Mouse (Mus musculus) small intestine, adult 2 months (tissue): ENCODE measurements around the gene Mansc1. TPM values are rescaled to one million over a fixed set of nuclear protein-coding genes. Genes with fewer than 3 reads are reported as not detected.
"Not testable (repeated sequence)": the region's sequence is repeated elsewhere in the genome, so short reads cannot be mapped to it uniquely, and the experiment has no call there.

ENCODE experiments used
- H3K27ac ChIP-seq: fragments of 200-500 bp; 2 replicates; pipeline ENCODE4 v1.5.1; 2012; ENCODE audit warnings: low read depth, low read length, control low read depth, inconsistent platforms; ENCODE audit not compliant: insufficient read depth
- H3K27me3 ChIP-seq: fragments of 200-500 bp; 2 replicates; pipeline ENCODE4 v1.6.1; 2012; ENCODE audit warnings: mild to moderate bottlenecking, moderate library complexity, low read length, inconsistent platforms; ENCODE audit not compliant: control insufficient read depth, insufficient read depth
- H3K36me3 ChIP-seq: fragments of 200-500 bp; 2 replicates; pipeline ENCODE4 v1.6.1; 2012; ENCODE audit warnings: mild to moderate bottlenecking, low read length, control low read depth, inconsistent platforms; ENCODE audit not compliant: control insufficient read depth, insufficient read depth
- H3K4me1 ChIP-seq: fragments of 200-500 bp; 2 replicates; pipeline ENCODE4 v1.6.1; 2012; ENCODE audit warnings: low read length, inconsistent platforms, mixed read lengths; ENCODE audit not compliant: control insufficient read depth, insufficient read depth, insufficient read length
- H3K4me3 ChIP-seq: fragments of 200-500 bp; 2 replicates; pipeline ENCODE4 v1.5.1; 2012; ENCODE audit warnings: low read depth, mild to moderate bottlenecking, control low read depth, inconsistent platforms, low read length, moderate library complexity
- CTCF ChIP-seq: fragments of 200-500 bp; IDR thresholded peaks from 2 replicates; pipeline ENCODE4 v1.5.1; 2012; ENCODE audit warnings: low read depth, mild to moderate bottlenecking, control low read depth, inconsistent platforms, low read length, moderate library complexity, mixed read lengths; ENCODE audit not compliant: insufficient replicate concordance, insufficient read length; ENCODE audit errors: extremely low read depth
- POLR2A ChIP-seq: fragments of 200-500 bp; IDR thresholded peaks from 2 replicates; pipeline ENCODE4 v1.6.1; 2012; ENCODE audit warnings: low read depth, mild to moderate bottlenecking, control low read depth, inconsistent platforms, low read length, moderate library complexity
- WGBS: fragments of 180-500 bp; shearing (Covaris S2); methylation state at CpG from one replicate; pipeline ENCODE4 v1.1.7; 2018; 5-methylcytosine and 5-hydroxymethylcytosine counted together
- polyA plus RNA-seq: library from polyadenylated mRNA; depleted of rRNA; stranded (reverse); fragments of >200 nt; gene quantifications from 2 replicates; pipeline ENCODE4 v1.2.3, GENCODE M21; 2012; rRNA removed

The Mansc1 gene
- 6.9 and 7.7 TPM in 2 replicates for polyA plus RNA-seq

DNA sequence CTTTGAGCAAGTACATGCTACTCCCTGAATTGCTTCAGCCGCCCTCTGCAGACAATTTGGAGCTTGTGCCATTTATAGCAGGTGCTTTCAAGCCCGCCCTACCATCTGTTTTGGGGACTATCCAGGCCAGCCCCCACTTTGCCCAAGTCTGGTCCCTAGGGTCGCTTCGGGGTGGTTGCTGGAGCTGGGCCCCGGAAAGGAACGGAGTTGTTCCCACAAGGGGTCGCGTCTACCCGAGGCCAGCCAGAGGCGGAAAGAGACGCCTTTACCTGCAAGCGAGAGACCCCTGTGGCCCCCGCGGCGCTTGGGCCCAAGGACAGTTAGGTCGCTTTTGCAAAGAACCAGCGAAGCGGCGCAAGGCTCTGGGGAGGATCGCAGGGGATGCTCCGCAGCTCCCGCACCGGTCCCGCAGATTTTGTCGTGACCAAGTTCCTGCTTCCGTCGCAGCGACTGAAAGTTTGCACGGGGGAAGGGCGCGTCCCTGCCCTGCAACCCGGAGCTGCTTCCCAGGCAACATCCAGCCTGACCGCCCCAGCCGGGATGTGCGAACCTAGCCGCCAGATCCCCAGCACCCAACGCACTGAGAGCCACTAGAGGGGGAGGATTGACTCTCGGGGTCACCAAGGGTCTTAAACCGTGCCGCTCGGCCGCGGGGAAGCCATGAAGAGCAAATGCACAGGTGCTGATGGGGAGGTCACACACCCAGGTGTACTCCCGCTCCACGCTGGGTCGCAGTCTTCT lies at the start of gene Mansc1:
Gene Mansc1 (minus strand): TSS at position 542 of the 741 bp plus-strand sequence.
- Histone ChIP-seq H3K4me1 (no peaks in the 10 kb centered on the region; the same call in 1 of the 2 replicates), H3K4me3 (peak within 1 kb of the TSS; percentile 96), H3K36me3 (no peaks in the 10 kb centered on the region), H3K27ac (peak within 1 kb of the TSS; percentile 46), H3K27me3 (no peaks in the 10 kb centered on the region)
- TF ChIP-seq CTCF (no peak), POLR2A (peak; percentile 16; the same call in 1 of the 2 replicates)
- under 1% methylated on average over 46 of the region's 46 CpGs for WGBS

DNA sequence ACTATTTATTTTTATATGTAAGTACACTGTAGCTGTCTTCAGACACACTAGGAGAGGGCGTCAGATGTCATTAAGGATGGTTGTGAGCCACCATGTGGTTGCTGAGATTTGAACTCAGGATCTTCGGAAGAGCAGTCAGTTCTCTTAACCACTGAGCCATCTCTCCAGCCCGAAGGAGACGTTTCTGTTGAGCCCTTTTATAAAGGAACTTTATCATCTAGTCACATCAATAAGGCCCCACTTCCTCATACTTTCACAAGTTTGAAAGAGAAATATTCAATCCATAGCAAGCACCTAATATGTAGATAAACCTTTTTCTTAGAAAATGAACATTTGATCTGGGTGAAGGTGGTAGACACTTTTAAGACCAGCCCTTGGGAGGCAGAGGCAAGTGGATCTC lies 47.0 kb upstream of the Mansc1 start:
- H3K27me3 ChIP-seq, H3K27ac ChIP-seq, H3K4me3 ChIP-seq, H3K4me1 ChIP-seq, H3K36me3 ChIP-seq: not testable (repeated sequence)
- 64% methylated on average over 4 of the region's 4 CpGs for WGBS

DNA sequence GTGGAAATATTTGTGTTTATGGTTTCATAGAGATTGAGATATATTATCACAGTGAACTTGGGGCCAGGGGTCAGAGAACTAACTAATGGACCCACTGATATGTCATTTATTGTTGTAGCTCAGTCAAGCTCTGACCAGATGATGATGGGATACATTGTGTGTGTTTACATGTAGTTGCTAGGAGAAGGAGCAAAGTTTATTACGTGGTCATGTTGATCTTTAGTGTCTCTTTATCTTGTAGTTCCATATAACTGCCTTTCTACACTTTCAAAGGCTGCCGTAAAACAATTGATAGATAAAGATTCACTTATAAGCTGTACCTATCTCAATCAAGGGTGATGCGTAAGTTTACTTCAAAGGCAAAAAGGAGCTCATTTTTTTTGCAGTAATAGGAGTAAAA lies 45.7 kb upstream of the Mansc1 start:
- Histone ChIP-seq H3K27ac (peak overlapping the region; percentile 49; the same call in 1 of the 2 replicates), H3K36me3 (no peaks in the 10 kb centered on the region), H3K4me3 (no peak overlapping the region), H3K4me1 (peaks cover 8% of the 10 kb centered on the region), H3K27me3 (no peaks in the 10 kb centered on the region)
- TF ChIP-seq CTCF (no peak), POLR2A (no peak)
- WGBS, result 23% methylated on average over 3 of the region's 3 CpGs

GRCm38 (mm10) chr6:134677504-134677903 lies 45.2 kb upstream of the Mansc1 start:
- no peaks in the 10 kb centered on the region for H3K27me3 ChIP-seq
- H3K4me3 ChIP-seq, result no peak overlapping the region
- no peaks in the 10 kb centered on the region for H3K36me3 ChIP-seq
- H3K4me1 ChIP-seq, result peaks cover 8% of the 10 kb centered on the region
- peak overlapping the region; percentile 80 for H3K27ac ChIP-seq
- 25% methylated on average over 4 of the region's 4 CpGs for WGBS
- TF ChIP-seq CTCF (no peak), POLR2A (no peak)

GRCm38 (mm10) chr6:134673712-134674111 lies 41.4 kb upstream of the Mansc1 start:
- H3K4me1 ChIP-seq, H3K27me3 ChIP-seq, H3K36me3 ChIP-seq, H3K27ac ChIP-seq, H3K4me3 ChIP-seq: not testable (repeated sequence)
- WGBS, result 84% methylated on average over 8 of the region's 8 CpGs

GRCm38 (mm10) chr6:134670881-134671411 lies 38.7 kb upstream of the Mansc1 start:
- TF ChIP-seq POLR2A (no peak), CTCF (no peak)
- Histone ChIP-seq H3K27me3 (no peaks in the 10 kb centered on the region; the same call in 1 of the 2 replicates), H3K4me1 (peaks cover 2% of the 10 kb centered on the region; the same call in 1 of the 2 replicates), H3K27ac (no peak overlapping the region), H3K4me3 (no peak overlapping the region), H3K36me3 (no peaks in the 10 kb centered on the region)
- 36% methylated on average over 4 of the region's 4 CpGs for WGBS

GRCm38 (mm10) chr6:134669179-134669865 lies 37.0 kb upstream of the Mansc1 start:
- Histone ChIP-seq H3K4me3 (no peak overlapping the region), H3K4me1 (peaks cover 2% of the 10 kb centered on the region; the same call in 1 of the 2 replicates), H3K36me3 (no peaks in the 10 kb centered on the region), H3K27me3 (no peaks in the 10 kb centered on the region; the same call in 1 of the 2 replicates), H3K27ac (no peak overlapping the region)
- TF ChIP-seq POLR2A (no peak), CTCF (no peak)
- 84% methylated on average over 6 of the region's 6 CpGs for WGBS
